Mouse (Mus musculus): ENCODE measurements around the gene Rad18.
"Not testable (repeated sequence)": the region's sequence is repeated elsewhere in the genome, so short reads cannot be mapped to it uniquely, and the experiment has no call there.

Rad18 gene

GRCm38 (mm10) chr6:112696056-112696950 lies at the start of gene Rad18:
TSS of gene Rad18 (minus strand) at chr6:112696686.
- peak; percentile 80 for DNase-seq (ENCODE audit: low read depth, low spot score)

GRCm38 (mm10) chr6:112742297-112742696 lies 45.8 kb upstream of the Rad18 start:
- DNase-seq (ENCODE audit: low read depth, low spot score), result no peak

GRCm38 (mm10) chr6:112741766-112742165 lies 45.3 kb upstream of the Rad18 start:
- no peak for DNase-seq (ENCODE audit: low read depth, low spot score)

- DNase-seq (ENCODE audit: low read depth, low spot score), result no peak
These were observed 43.1 kb upstream of the Rad18 start for GRCm38 (mm10) chr6:112739635-112740034.

GRCm38 (mm10) chr6:112738924-112739323 lies 42.4 kb upstream of the Rad18 start:
- DNase-seq (ENCODE audit: low read depth, low spot score), result no peak

GRCm38 (mm10) chr6:112736471-112736870 lies 40.0 kb upstream of the Rad18 start:
- DNase-seq (ENCODE audit: low read depth, low spot score), result no peak

- no peak for DNase-seq (ENCODE audit: low read depth, low spot score)
These were observed 38.6 kb upstream of the Rad18 start for GRCm38 (mm10) chr6:112735054-112735453.

- no peak for DNase-seq (ENCODE audit: low read depth, low spot score)
These were observed 37.5 kb upstream of the Rad18 start for GRCm38 (mm10) chr6:112733942-112734341.

GRCm38 (mm10) chr6:112732434-112732833 lies 35.9 kb upstream of the Rad18 start:
- no peak for DNase-seq (ENCODE audit: low read depth, low spot score)

- DNase-seq (ENCODE audit: low read depth, low spot score), result no peak
These were observed 34.9 kb upstream of the Rad18 start for GRCm38 (mm10) chr6:112731386-112731785.

- no peak for DNase-seq (ENCODE audit: low read depth, low spot score)
These were observed 32.4 kb upstream of the Rad18 start for GRCm38 (mm10) chr6:112728760-112729422.

GRCm38 (mm10) chr6:112725468-112725867 lies 29.0 kb upstream of the Rad18 start:
- no peak for DNase-seq (ENCODE audit: low read depth, low spot score)

- no peak for DNase-seq (ENCODE audit: low read depth, low spot score)
These were observed 24.1 kb upstream of the Rad18 start for GRCm38 (mm10) chr6:112720409-112721080.

GRCm38 (mm10) chr6:112719983-112720382 lies 23.5 kb upstream of the Rad18 start:
- no peak for DNase-seq (ENCODE audit: low read depth, low spot score)

GRCm38 (mm10) chr6:112717168-112717567 lies 20.7 kb upstream of the Rad18 start:
- DNase-seq (ENCODE audit: low read depth, low spot score), result no peak

GRCm38 (mm10) chr6:112713951-112714350 lies 17.5 kb upstream of the Rad18 start:
- DNase-seq (ENCODE audit: low read depth, low spot score), result no peak

- DNase-seq (ENCODE audit: low read depth, low spot score), result not testable (repeated sequence)
These were observed 5.8 kb upstream of the Rad18 start for GRCm38 (mm10) chr6:112702296-112702695.

GRCm38 (mm10) chr6:112700392-112700791 lies 3.9 kb upstream of the Rad18 start:
- DNase-seq (ENCODE audit: low read depth, low spot score), result no peak

GRCm38 (mm10) chr6:112699115-112699514 lies 2.6 kb upstream of the Rad18 start:
- no peak for DNase-seq (ENCODE audit: low read depth, low spot score)

- no peak for DNase-seq (ENCODE audit: low read depth, low spot score)
These were observed 2.0 kb downstream of the Rad18 start for GRCm38 (mm10) chr6:112694492-112694891.

GRCm38 (mm10) chr6:112691523-112691922 lies 5.0 kb downstream of the Rad18 start:
- no peak for DNase-seq (ENCODE audit: low read depth, low spot score)

- DNase-seq (ENCODE audit: low read depth, low spot score), result no peak
These were observed 8.5 kb downstream of the Rad18 start for GRCm38 (mm10) chr6:112688033-112688432.
